Mouse (Mus musculus) right cerebral cortex, postnatal 25 days (tissue): Measurements from ENCODE around the gene D5Ertd579e.

Experiments
- DNase-seq: peaks from one replicate; pipeline ENCODE4 v3.0.0; 2022

D5Ertd579e gene

DNA sequence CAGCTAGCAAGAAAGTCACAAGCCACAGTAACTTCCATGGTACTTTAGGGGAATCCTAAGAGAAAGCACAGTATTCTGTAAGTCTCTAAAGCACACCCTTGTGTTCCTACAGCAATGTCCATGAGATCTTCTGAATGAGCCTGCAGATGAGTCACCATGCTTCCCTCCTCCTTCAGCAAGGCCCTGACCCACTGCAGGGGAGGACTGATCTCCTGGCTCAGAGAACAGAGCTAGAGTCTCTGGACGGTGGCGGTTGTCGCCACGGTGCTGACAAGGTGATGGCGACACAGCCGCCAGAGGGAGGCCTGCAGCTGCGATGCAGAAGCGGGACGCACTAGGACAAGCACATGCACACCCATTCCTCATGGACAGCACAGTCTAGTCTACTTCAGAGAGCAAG, 93.8 kb downstream of the D5Ertd579e start:
- DNase-seq = no peak

GRCm38 (mm10) chr5:36601492-36601891, 94.3 kb downstream of the D5Ertd579e start:
- DNase-seq = no peak

GRCm38 (mm10) chr5:36598883-36599282, 96.9 kb downstream of the D5Ertd579e start:
- DNase-seq = no peak

DNA sequence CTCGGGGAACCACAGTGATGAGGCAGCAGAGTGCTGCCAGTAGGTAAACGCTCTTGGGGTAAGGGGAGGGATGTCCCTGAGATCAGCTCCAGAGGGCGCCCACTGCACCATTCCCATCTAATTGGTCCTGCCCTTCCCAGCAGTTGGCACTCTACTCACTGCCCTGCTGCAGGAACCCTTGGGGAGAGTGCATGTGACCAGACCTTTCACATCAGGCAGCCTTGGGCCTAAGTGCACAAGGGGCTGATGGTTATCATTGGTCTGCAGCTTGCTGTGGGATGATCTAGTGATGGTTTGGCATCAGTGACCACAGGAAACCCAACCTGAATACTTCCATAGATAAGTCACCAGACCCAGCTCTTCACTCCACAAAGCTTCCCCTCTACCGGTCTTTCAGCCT, 98.2 kb downstream of the D5Ertd579e start:
- DNase-seq = no peak

GRCm38 (mm10) chr5:36596225-36596624, 99.6 kb downstream of the D5Ertd579e start:
- DNase-seq = no peak

GRCm38 (mm10) chr5:36595115-36595514, 100.7 kb downstream of the D5Ertd579e start:
- DNase-seq = no peak

GRCm38 (mm10) chr5:36594344-36594743, 101.5 kb downstream of the D5Ertd579e start:
- DNase-seq = no peak

DNA sequence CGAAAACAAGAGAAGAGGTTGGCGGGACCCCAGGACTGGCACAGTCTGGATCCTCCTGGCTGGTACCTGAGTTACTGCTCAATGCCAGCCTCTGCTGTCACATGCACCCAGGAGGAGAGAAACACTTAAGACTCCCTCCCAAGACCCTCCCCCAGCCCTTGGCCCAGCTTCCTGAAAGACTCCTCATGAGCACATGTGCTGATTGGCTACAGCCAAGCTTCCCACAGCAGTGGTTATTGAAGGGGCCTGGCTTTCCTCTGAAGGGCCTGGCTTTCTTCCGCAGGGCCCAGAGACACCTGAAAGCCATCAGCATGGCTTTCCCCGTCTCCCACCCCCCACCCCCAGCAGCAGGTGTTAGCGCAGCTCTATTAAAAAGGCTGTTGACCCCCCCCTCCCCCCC, 102.6 kb downstream of the D5Ertd579e start, which contains the start of gene Tbc1d14:
Gene Tbc1d14 (minus strand): TSS at position 101 of the 400 bp plus-strand sequence.
- DNase-seq = no peak

- DNase-seq = peak; percentile 43
These were observed 105.3 kb downstream of the D5Ertd579e start for GRCm38 (mm10) chr5:36590499-36590920.

DNA sequence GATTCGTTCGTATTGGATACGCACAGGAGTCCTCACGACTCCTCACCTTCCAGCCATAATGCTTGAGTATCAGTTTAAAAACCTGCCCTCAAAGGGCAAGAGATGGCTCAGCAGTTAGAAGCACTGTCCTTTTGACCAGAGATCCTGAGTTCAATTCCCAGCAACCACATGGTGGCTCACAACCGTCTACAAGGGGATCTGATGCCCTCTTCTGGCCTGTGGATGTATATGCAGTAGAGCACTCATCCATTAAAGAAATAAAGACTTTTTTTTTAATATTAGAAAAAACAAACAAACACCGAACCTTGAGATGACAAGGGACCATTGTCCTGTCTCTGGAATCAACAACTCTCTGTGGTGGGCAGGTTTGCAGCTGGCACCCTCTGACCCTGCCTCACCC, 111.5 kb downstream of the D5Ertd579e start:
- no peak for DNase-seq

DNA sequence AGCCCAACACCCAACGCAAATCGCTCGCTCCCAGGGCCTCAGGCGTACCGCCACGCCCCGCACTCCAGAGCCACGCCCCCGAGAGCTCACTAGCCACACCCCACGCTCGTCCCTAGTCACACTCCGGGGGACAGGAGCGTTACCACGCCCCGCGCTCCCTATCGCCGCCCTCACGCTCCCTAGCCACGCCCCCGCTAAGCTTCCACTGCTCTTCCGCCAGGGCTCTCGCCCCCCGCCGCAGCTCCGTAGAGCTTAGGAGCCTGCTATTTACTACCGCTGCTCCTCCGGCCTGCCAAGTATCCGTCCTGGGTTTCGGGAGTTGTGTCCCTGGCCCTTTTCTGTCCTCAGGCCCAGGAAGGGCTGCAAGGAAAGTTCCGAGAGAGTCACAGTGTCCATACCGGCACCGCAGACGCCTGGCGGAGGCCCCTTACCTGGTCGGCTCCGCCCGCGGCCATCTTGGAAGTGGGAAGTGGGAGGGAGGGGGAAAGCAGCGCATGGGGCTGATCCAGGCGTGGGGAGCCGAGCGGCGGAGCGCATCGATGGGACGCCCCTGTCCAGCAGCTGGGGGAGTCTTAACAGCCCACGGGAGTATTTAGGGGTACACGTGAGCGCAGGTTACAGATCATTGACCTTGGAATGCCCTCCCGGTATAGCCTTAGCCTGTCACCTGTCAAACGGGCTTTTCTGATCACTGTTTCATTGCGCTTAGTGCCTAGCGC, 113.7 kb downstream of the D5Ertd579e start:
- DNase-seq = peak; percentile 98

GRCm38 (mm10) chr5:36581259-36581923, 114.4 kb downstream of the D5Ertd579e start:
- DNase-seq = peak; percentile 34

- no peak for DNase-seq
These were observed 115.9 kb downstream of the D5Ertd579e start for GRCm38 (mm10) chr5:36579967-36580366.

- DNase-seq = no peak
These were observed 116.8 kb downstream of the D5Ertd579e start for GRCm38 (mm10) chr5:36578982-36579381.

- DNase-seq = no peak
These were observed 119.4 kb downstream of the D5Ertd579e start for GRCm38 (mm10) chr5:36576457-36576856.

DNA sequence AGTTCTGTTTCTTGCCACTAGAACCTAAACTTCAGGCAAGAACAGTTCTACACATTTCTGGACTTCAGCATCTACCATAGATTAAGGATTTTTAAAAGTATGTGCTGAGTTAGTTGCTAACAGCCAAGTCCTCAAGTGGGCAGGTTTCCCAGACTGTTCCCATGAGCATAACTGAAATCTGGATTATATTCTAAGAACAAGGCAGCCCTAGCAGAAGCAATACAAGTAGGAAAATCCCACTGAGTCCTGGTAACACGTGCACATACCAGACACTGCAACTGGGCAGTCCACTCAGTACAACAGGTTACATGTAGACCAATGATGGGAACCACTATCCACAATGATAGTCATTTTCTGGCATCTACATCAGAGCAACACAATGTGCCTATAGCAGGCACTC, 120.1 kb downstream of the D5Ertd579e start:
- no peak for DNase-seq

- no peak for DNase-seq
These were observed 120.6 kb downstream of the D5Ertd579e start for GRCm38 (mm10) chr5:36575227-36575626.

DNA sequence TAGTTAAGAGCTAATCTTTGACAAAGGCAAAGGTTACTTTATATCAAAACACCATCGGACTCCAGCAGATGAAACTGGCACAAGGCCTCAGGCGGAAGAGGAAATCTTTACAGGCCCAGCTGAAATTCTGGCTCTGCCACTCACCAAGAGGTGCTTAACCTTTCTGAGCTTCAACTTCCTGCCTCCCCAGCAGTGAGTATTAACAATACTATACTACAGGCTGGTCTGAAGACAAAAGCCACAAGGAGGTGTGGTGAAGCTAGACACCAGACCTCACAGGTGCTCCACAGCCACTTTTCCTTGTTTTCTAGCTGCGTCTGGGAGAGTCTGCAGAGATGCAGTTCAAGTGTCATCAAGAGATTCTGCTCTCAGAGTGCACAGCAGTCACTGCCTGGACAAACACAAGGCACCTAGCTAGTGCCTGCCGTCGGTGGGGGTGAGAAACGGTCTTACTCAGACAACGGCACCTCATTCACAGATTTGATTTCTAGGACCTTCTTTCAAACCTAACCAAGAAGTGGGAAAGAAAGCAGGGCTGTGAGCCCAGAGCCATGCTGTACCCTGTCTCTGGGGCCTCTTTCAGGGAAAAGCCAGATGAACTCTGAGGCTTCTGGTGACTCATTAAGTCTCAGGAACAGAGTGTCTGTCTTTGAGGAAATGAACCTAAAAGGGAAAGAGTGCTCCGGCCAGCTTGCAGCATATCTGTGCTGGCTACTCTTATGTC, 121.5 kb downstream of the D5Ertd579e start:
- DNase-seq = no peak

DNA sequence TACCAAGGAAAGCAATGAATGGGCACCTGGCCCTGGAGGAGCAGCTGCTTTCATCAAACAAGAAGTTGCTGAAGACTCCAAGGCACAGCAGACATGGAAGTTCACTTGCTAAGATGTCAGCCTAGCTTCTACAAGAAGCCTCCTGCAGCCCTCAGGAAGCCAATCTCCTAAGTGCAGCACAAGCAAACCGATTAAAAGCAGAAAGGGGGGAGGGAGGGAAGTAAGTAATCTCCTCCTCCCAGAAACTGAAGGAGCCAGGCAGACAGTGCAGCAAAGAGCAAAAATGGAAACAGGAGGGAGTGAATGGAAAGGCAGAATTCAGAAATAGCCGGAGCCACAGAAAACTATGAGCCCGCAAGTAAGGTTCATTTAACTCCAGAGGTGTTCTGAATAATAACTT, 122.5 kb downstream of the D5Ertd579e start:
- DNase-seq = no peak

DNA sequence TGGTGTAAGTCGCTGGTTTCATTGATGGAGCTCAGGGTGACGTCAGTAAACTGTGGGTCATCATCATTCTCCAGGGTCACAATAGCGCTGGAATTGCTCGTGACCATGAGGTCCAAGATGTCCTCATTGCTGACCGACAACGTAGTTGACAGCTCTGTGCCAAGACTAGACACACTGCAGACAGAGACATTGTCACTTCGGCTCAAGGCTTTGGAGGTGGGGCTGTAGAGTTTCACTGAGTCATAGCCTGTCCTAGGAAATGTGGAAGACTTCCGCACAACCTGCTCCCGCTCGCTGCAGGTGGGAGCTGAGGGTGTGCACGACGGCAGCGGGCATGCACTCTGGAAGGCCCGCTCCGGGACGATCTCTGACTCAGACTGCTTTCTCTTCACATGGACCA, 124.5 kb downstream of the D5Ertd579e start:
- no peak for DNase-seq

DNA sequence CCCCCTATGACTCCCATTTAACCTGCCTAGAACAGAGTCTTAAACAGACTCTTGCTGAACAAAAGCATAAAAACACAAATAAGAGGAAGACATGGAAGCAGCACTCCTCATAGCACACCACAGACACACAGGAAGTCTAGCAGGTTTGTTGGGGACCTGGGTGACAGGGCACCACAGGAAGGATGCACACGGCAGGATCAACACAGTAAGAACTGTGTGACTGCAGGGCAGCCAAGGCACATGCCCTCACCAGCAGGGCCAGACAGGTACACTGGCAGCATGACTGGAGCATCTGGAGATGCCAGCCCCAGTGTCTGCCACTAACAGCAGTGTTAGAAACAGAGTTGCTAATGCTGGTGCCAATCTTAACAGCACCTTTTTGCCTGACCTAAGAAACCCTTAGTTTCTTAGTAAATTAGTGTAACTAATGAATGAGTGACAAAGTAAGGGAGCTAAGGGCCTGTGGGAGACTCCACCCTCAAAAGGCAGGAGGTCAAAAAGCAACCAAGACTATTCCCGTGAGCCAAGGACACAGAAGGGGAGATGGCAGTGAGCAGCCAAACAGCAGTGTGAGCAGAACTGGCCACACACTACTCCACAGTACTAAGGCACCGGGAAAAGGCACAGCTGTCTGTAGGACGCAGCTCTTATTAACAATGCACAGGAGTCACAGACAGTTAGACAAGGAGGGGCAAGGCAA, 125.1 kb downstream of the D5Ertd579e start:
- DNase-seq = no peak

- no peak for DNase-seq
These were observed 125.7 kb downstream of the D5Ertd579e start for GRCm38 (mm10) chr5:36570098-36570497.

DNA sequence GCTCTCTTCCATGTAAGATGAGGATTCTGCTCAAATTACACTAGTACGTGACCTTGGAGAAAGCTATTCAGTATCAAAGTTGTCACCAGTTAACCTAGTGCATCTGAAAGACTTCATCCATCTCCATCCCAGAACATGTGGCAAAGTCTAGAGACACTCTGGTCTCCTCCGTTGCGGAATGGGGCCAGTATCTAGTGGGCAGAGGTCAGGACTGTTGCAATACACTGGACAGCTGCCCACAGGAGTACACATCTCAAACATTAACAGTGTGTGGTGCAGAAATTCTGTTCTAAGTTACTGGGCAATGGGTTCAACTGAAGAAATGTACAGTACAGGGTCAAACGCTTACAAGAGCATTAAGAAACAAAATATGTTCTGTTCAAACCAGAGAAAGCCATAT, 127.7 kb downstream of the D5Ertd579e start:
- DNase-seq = no peak
